Mouse (Mus musculus) 3T3-L1 (cell line): Measurements from ENCODE around the gene Smarcb1.

Experiments
- DNase-seq: peaks from one replicate; pipeline ENCODE4 v3.0.0-alpha.2; 2015; ENCODE audit warnings: low read depth, low spot score

Gene Smarcb1

GRCm38 (mm10) chr10:75921026-75921725 is at the start of gene Smarcb1:
TSS of gene Smarcb1 (minus strand) at chr10:75921617.
- DNase-seq = peak; percentile 94

GRCm38 (mm10) chr10:75954381-75954811 is 33.0 kb upstream of the Smarcb1 start, which contains the start of gene Gm5134:
TSS of gene Gm5134 (plus strand) at chr10:75954514.
- no peak for DNase-seq

GRCm38 (mm10) chr10:75951424-75952050 is 30.1 kb upstream of the Smarcb1 start:
- peak; percentile 77 for DNase-seq

- DNase-seq = no peak
These were observed 29.4 kb upstream of the Smarcb1 start for GRCm38 (mm10) chr10:75950791-75951210.

GRCm38 (mm10) chr10:75949053-75950045 is 27.9 kb upstream of the Smarcb1 start:
- no peak for DNase-seq

- no peak for DNase-seq
These were observed 26.7 kb upstream of the Smarcb1 start for GRCm38 (mm10) chr10:75948079-75948478.

GRCm38 (mm10) chr10:75945896-75946295 is 24.5 kb upstream of the Smarcb1 start:
- no peak for DNase-seq

- DNase-seq = no peak
These were observed 23.8 kb upstream of the Smarcb1 start for GRCm38 (mm10) chr10:75945213-75945612.

- peak; percentile 76 for DNase-seq
These were observed 22.8 kb upstream of the Smarcb1 start for GRCm38 (mm10) chr10:75944066-75944772.

GRCm38 (mm10) chr10:75942736-75943477 is 21.5 kb upstream of the Smarcb1 start, which contains the start of gene Vpreb3:
TSS of gene Vpreb3 (plus strand) at chr10:75943057.
- no peak for DNase-seq

- no peak for DNase-seq
These were observed 19.8 kb upstream of the Smarcb1 start for GRCm38 (mm10) chr10:75941042-75941824.

- no peak for DNase-seq
These were observed 19.1 kb upstream of the Smarcb1 start, which contains the start of gene Gm867 for GRCm38 (mm10) chr10:75940520-75940919. TSS of gene Gm867 (minus strand) at chr10:75940672.

- no peak for DNase-seq
These were observed 18.2 kb upstream of the Smarcb1 start for GRCm38 (mm10) chr10:75939481-75940234.

GRCm38 (mm10) chr10:75937851-75938643 is 16.6 kb upstream of the Smarcb1 start:
- DNase-seq = peak; percentile 61

- no peak for DNase-seq
These were observed 15.7 kb upstream of the Smarcb1 start for GRCm38 (mm10) chr10:75936909-75937667.

- DNase-seq = no peak
These were observed 14.5 kb upstream of the Smarcb1 start, which contains the start of gene Mmp11 for GRCm38 (mm10) chr10:75935680-75936541. TSS of gene Mmp11 (minus strand) at chr10:75936496.
